Mouse (Mus musculus): Measurements from ENCODE around the gene Ripply3.

DNA sequence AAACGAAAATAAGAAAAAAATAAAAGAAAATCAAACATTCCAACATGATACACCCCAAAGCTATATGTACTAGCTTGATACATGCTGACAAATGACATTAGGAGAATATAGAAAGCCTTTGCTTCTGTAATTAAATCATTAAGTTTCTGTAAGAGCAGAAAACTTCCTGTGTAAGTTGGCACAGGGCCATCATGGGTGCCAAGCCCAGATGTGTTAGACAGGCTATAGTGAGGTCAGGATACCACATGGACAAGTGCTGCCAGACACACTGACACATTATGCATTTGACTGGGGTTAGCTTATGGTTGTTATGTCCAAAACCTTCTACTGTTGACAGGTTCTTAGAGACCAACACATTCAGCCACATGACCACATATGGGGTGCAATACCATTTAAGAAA lies 13.0 kb upstream of the Ripply3 start:
- TF ChIP-seq CTCF (IDR thresholded peaks at IDR 0.05), result no peak
- TF ChIP-seq EP300 (IDR thresholded peaks at IDR 0.05), result no peak

All from lung, postnatal 0 days (tissue).